Mouse (Mus musculus) induced T-regulatory cell, adult 2 months (primary cell): ENCODE data around the gene Mrgprh.
"Not testable (repeated sequence)": the region's sequence is repeated elsewhere in the genome, so short reads cannot be mapped to it uniquely, and the experiment has no call there.

Experiments
- DNase-seq: peaks from one replicate; pipeline ENCODE4 v3.0.0-alpha.2; 2012; ENCODE audit warnings: low read depth

Mrgprh gene

DNA sequence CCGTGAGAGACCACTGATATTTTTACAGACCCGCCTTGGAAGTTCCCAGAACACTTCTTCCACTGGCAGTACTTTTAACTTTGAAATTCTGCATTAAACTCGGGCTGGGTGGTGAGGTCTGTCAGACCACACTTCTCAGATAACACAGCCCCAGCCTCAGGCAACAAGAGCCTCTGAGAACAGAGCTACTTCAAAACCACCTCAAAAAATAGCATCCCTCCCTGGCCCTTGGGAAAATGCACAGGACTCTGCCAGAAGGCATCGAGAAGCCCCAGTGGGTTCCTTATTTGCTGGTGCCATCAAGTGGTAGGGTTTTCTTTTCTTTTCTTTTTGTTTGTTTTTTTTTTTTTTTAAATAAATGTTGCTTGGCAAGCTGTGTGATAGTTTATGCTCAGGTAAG, 7.2 kb upstream of the Mrgprh start:
- DNase-seq, result no peak

- no peak for DNase-seq
Measured at GRCm38 (mm10) chr17:12872275-12873028, 3.4 kb upstream of the Mrgprh start.

DNA sequence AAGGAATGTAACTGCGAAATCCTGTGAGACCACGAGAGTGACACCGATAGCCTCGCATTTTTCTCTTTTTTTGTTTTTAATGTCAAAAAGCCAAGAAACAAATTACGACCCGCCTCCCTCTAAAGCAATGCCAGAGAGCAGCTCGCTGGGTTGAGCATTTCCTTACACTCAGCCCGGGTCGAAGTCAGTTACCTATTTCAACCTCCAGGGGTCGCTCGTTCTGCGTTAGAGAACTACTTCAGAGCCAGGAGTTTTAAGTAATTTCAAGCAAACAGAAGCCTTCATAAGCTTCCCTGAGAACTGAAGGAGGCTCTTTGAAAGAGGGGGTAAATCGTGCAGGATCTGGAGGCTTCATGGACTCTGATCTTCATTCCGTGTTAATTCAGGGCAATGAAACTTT, 4.3 kb downstream of the Mrgprh start:
- peak; percentile 93 for DNase-seq

GRCm38 (mm10) chr17:12881216-12881615, 5.4 kb downstream of the Mrgprh start:
- DNase-seq, result peak; percentile 34

GRCm38 (mm10) chr17:12886620-12887019, 10.8 kb downstream of the Mrgprh start:
- DNase-seq, result peak; percentile 84

DNA sequence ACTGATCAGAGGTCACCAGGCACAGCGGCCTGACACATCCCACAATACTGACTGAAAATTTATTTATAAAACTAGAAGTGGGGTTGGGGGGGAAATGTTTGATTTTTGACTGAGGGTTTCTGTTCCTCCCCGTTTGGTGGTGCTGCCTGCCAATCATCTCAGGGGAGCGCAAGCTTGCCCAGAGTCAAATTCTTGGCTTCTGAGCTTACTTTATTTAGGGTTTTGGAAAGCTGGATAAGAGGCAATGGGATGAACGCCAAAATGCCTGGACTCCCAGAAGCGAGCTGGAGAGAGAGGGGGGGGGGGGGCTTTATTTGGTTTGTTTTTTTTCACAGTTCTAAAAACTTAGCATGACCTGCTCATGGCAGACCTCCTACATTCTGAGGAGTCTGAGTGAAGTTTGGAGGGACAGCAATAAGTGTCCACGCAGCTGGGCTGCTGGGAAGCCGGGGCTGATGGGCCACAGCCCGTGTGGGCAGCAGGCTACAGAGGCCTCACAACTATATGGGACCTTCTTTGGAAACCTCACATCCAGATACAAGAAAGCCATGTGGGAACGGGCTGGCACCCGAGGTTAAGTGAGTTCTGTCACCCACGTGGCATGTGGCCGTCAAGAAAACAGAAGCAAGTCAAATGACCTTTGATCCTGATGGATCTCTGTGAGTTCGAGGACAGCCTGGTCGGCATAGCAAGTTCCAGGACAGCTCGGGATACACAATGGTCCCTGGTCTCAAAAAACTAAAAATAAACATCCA, 11.4 kb downstream of the Mrgprh start:
- DNase-seq, result no peak

DNA sequence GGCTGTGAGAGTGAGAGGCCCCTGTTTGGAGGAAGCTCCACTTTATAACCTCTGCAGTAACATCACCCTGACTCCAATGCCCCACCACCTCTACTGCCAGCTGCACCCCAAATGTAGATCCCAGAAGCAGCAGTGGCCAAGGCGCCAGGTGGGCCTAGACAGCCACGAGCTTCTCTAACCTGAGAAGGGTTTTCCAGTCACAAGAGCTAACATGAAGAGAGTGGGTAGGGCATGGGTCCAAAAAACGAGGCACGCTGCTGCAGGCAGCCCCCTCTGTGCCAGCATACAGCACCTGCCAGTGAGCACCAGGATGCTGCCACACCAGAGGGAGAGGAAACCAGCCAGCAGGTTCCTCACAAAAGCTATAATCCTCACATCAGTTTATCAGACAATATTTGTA, 15.2 kb downstream of the Mrgprh start:
- DNase-seq, result no peak

DNA sequence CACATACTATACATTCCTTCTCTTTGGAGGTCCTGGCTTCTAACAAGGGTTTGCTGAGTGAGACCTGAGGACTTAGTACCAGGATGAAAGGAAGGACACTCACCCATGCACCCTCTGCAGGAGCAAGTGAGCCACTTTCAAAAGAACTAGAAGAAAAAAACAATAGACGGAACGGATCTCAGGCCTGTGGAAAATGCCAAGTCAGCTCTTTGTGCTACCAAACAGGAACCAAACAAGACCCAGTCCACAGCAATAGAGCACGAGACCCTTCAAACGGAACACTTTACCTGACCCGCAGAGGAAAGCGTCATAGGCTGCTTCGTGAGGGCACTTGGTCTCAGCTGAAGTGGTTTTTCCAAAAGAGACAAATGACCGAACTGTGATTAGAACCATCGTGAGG, 16.2 kb downstream of the Mrgprh start:
- no peak for DNase-seq

- DNase-seq, result no peak
Measured at GRCm38 (mm10) chr17:12897674-12898073, 21.8 kb downstream of the Mrgprh start.

DNA sequence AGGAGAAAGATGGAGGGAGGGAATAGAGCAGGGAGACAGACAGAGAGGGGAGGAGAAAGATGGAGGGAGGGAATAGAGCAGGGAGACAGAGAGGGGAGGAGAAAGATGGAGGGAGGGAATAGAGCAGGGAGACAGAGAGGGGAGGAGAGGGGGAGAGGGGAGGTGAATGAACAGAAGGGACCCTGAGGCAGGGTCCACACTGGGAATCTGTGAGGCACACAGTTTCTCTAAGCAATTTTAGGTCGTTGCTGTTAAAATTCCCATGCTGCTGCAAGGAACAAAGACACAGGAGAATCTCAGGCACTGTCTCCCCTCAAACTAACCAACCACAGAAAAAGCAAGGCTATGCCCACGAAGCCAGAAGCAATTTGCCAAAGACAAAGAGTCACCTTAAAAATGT, 22.8 kb downstream of the Mrgprh start:
- DNase-seq, result not testable (repeated sequence)

GRCm38 (mm10) chr17:12902291-12902690, 26.5 kb downstream of the Mrgprh start:
- DNase-seq, result no peak

DNA sequence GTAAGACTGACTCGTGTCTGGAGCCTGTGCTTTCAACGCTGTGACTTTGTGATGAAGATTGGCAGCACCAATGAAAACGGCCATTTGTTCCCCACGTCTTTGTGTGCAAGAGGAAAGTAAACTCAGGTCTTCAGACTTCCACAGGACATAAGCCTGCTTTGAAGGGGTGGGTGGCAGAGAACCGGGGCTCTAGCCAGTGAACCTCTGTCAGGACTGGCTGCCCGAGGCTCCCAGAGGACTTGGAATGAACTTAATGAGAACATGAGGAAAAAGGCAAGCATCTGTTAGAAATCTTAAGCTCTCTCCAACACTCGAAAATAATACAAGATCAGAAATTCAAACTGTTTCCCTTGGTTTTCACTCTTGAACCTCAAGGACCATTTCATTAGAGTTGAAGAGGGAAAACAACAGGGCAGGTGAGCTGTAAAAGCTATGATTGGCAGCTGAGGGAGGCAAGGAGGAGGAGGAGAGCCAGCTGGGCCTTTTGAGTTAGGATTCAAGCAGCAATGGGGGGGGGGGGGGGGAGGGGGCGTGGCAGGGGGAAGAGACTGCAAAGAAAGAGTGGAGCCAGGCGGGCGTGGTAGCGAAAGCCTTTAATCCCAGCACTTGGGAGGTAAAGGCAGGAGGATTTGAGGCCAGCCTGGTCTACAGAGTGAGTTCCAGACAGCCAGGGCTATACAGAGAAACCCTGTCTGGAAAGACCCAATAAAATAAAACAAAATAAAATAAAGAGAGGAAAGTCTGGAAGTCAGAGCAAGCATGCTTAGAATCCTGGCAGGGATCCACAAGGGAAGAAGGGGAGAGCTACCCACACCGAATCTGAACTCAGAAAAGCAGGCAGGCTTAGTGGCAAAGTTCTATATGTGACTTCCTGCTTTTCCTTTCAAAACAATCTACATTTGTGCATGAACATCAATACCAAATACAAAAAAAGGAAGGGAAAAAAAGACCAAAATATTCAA, 27.8 kb downstream of the Mrgprh start:
- DNase-seq, result no peak

- no peak for DNase-seq
Measured at GRCm38 (mm10) chr17:12904349-12904748, 28.5 kb downstream of the Mrgprh start.

DNA sequence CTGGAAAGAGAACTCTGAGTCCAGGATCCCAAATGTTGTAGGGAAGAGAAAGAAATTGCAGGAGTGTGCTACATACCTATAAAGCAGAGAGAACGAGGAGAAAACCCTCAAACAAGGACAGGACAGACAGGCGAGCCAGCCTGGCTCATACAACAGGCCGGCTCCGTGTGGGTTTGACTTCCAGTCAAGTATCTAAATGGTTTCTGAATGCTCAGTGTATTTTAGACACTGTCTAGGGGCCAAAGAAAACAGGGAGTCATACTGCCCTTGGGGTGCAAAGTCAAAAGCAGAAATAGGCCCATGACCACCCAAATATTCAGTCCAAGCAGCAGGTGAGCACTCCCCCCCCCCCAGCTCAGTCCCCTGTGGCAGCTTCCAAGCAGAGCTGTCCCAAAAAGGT, 30.0 kb downstream of the Mrgprh start:
- no peak for DNase-seq

- DNase-seq, result no peak
Measured at GRCm38 (mm10) chr17:12906436-12906835, 30.6 kb downstream of the Mrgprh start.

DNA sequence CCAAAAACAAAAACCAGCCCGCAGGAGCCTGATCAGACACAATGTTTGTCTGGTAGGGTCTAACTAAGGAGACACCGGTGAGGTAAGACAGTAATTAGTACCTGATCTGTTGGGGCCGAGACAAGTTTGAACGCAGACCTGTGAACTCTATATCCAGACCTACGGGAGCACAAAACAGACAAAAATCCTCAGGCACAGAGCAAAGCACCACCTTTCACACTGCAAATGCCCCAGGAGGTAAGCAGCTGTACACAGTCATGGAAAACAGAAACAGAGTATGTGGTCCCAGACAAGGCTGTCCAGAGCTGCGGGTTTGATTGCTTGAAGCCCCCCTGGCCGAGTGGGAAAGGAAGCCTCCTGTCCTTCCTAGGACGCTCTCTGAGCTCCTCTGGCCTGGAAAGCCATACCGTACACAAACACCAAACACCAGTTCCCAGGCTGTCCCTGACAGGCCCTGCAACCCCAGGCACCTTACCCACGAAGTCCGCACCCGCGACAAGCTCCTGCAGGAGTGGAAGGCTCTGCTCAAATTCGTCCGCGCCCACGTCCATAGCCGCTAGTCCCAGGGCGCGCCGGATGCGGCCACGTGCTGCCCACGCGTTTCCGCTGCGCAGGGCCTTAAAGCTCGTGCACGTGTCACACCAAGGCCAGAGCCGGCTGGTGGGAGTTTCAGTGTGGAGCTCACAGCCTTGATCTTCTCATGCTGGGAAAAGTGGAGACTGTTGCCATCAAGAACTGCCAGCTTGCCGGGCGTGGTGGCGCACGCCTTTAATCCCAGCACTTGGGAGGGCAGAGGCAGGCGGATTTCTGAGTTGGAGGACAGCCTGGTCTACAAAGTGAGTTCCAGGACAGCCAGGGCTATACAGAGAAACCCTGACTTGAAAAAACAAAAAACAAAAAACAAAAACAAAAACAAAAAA, 33.8 kb downstream of the Mrgprh start, which contains the start of gene Pnldc1:
Gene Pnldc1, minus strand, starts transcription at position 870 of the 920 bp plus-strand sequence.
- no peak for DNase-seq

- no peak for DNase-seq
Measured at GRCm38 (mm10) chr17:12910391-12910790, 34.6 kb downstream of the Mrgprh start.

DNA sequence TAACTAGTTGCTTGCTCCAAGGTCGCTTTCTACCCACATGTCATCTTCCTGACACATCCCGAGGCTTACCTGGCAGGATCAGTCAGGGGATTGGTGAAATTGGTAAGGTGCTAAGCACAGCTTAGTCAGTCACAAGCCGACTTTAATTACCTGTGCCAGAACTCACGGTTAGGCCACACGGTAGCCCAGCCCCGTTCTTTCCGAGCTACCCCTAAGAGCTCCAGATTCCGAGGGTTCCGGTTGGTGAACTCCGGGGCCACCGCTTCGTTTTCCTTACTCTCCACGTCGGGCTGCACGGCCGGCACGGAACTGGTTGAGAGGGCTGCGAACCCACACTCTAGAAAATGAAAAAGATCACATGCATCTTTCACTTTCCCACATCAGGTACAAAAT, 39.6 kb downstream of the Mrgprh start, which contains the start of gene Tcp1:
Gene Tcp1, plus strand, starts transcription at position 214 of the 393 bp plus-strand sequence.
- DNase-seq, result no peak

DNA sequence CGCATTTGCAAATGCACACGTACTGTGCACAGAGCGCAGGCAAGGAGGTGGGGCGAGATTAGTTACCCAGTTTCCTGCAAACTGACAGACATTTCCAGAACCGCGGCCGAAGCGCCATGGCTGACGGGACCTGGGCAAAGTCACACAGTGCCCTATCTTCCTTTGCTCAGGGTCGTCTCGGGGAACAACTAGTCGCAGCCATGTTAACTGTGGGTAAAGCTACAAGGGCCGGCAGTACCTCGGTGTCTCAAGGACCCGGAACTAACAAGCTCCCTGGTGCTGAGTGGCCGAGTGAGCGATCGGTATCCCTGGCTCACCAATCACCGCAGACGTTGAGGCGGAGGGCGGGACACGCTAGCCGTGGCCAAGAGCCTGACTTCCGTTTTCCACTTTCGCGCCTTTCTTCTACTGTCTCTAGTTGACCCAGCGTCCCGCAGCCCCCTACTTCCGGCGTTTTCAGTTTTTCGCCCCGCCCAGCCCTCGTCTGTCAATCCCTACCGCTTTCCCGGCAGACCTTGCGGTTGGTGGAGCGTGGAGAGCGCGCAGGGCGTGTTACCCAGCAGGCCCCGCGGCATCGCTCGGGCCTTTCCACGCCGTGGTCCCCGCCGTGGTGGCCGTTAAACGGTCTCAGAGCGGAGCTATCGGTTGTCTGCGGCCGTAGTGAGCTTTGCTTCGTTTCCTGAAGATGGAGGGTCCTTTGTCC, 40.2 kb downstream of the Mrgprh start, which contains the start of gene Mrpl18:
Gene Mrpl18, minus strand, starts transcription at position 465 of the 703 bp plus-strand sequence.
- peak; percentile 100 for DNase-seq
